Mouse (Mus musculus): ENCODE measurements at regions not wholly inside any gene's neighbourhood (a gene's known extent, or its start where the extent isn't known, plus 50 kb on each side); places are given as distances from the start of the nearest gene placed in this dataset.
A peak's percentile ranks its signal among the peaks of the same experiment; 100 is the strongest.

DNA sequence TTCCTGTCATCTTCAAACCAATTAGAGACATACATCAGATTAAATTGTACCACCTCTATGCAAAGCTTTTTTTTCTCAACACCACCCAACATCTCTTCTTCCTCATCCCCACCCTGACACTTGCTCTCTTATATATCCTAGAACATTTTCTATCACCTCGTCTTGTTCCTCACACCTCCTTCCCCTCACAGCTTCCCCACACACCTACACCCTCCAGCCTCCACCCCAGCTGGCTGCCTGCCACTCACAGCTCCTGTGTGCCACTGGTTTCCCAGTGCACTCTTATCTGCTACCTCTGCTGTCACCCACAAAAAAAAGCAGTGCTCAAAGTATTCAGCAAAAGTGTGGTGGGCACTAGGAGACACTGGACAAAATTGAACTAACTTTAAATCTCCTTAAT, 231.2 kb upstream of the Htr2a start:
- H3K36me3 ChIP-seq (ENCODE audit: control insufficient read depth, insufficient read depth, low read length), result no peaks in the 10 kb centered on the region
- ATAC-seq (replicated peaks; ENCODE audit: low FRiP score) (no peak), DNase-seq (ENCODE audit: low spot score) (no peak)
- H3K9ac ChIP-seq (ENCODE audit: low read length), result no peak overlapping the region
- H3K4me3 ChIP-seq (ENCODE audit: low read depth, low read length), result no peak overlapping the region
- no peaks in the 10 kb centered on the region for H3K9me3 ChIP-seq (ENCODE audit: control insufficient read depth, low read length)
- no peaks in the 10 kb centered on the region for H3K4me1 ChIP-seq (replicated peaks; ENCODE audit: control insufficient read depth, insufficient read depth, low read length)
- H3K27ac ChIP-seq (ENCODE audit: low read depth, low read length), result no peak overlapping the region
- H3K4me2 ChIP-seq (ENCODE audit: low read depth, low read length, severe bottlenecking), result no peak overlapping the region
- no peaks in the 10 kb centered on the region for H3K27me3 ChIP-seq (ENCODE audit: control insufficient read depth, insufficient read depth, low read length)
- WGBS, result 74% methylated on average over 1 of the region's 1 CpGs

DNA sequence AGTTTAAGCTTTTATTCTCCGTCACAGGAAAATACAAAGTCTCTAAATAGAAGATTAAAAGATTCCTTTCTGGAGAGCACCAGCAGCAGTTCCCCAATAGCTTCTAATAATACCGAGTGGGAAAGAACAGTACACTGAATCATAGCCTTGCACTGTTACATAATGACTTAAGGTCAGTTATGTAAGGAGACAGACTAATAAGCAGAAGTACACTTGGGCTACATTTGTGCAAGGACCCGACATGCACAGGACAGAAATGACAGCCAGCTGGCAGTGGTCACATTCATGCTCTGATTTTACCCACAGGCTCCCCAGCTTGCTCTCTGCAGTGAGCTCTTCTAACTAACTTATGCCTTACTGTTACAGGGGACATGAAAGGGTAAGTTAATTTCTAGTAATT, 212.4 kb upstream of the Htr2a start:
- H3K9ac ChIP-seq (ENCODE audit: low read length), result no peak overlapping the region
- H3K27ac ChIP-seq (ENCODE audit: low read depth, low read length), result no peak overlapping the region
- 70% methylated on average over 3 of the region's 3 CpGs for WGBS
- H3K4me3 ChIP-seq (ENCODE audit: low read depth, low read length), result no peak overlapping the region
- no peaks in the 10 kb centered on the region for H3K36me3 ChIP-seq (ENCODE audit: control insufficient read depth, insufficient read depth, low read length)
- H3K4me2 ChIP-seq (ENCODE audit: low read depth, low read length, severe bottlenecking), result no peak overlapping the region
- H3K27me3 ChIP-seq (ENCODE audit: control insufficient read depth, insufficient read depth, low read length), result no peaks in the 10 kb centered on the region
- no peak for DNase-seq (ENCODE audit: low spot score)
- no peaks in the 10 kb centered on the region for H3K4me1 ChIP-seq (replicated peaks; ENCODE audit: control insufficient read depth, insufficient read depth, low read length)
- no peaks in the 10 kb centered on the region for H3K9me3 ChIP-seq (ENCODE audit: control insufficient read depth, low read length)
- ATAC-seq (replicated peaks; ENCODE audit: low FRiP score), result no peak

DNA sequence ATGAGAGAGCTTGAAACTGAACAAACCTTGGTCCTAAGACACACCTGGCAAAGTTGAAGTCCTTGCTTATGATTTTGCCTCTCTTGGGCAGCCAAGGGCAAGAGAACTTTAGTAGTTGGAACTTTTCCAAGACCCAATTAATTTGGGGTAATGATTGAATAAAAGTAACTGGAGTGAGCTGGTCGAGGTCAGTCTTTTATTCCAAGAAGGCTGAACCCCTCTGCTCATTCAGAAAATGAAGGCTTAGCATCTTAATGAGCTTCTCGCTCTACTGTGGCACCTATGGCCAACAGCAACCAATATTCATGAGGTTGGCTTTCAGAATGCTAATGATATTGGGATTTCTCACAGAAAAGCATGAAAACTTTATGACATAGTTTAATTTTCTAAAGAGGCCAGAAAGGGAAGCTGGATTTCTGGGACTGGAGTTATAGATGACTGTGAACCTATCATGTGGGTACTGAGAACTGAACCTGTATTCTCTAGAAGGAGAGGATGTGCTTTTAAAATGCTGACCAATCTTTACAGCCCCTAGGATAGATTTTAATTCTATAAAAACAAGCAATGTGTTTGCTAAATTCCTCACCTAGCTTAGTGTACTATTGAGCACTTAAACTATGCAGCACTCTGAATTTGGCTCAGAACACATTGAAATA, 176.5 kb upstream of the Htr2a start:
- H3K4me1 ChIP-seq (replicated peaks; ENCODE audit: control insufficient read depth, insufficient read depth, low read length), result 0 out of 2 replicates have a peak, but pooled peaks cover 2% of the 10 kb centered on the region
- DNase-seq (ENCODE audit: low spot score) (no peak), ATAC-seq (replicated peaks; ENCODE audit: low FRiP score) (peak; percentile 89)
- no peak overlapping the region for H3K4me2 ChIP-seq (ENCODE audit: low read depth, low read length, severe bottlenecking)
- WGBS, result 26% methylated on average over 2 of the region's 2 CpGs
- H3K27me3 ChIP-seq (ENCODE audit: control insufficient read depth, insufficient read depth, low read length), result no peaks in the 10 kb centered on the region
- no peak overlapping the region for H3K4me3 ChIP-seq (ENCODE audit: low read depth, low read length)
- H3K27ac ChIP-seq (ENCODE audit: low read depth, low read length), result no peak overlapping the region
- no peaks in the 10 kb centered on the region for H3K9me3 ChIP-seq (ENCODE audit: control insufficient read depth, low read length)
- H3K36me3 ChIP-seq (ENCODE audit: control insufficient read depth, insufficient read depth, low read length), result no peaks in the 10 kb centered on the region
- no peak overlapping the region for H3K9ac ChIP-seq (ENCODE audit: low read length)

DNA sequence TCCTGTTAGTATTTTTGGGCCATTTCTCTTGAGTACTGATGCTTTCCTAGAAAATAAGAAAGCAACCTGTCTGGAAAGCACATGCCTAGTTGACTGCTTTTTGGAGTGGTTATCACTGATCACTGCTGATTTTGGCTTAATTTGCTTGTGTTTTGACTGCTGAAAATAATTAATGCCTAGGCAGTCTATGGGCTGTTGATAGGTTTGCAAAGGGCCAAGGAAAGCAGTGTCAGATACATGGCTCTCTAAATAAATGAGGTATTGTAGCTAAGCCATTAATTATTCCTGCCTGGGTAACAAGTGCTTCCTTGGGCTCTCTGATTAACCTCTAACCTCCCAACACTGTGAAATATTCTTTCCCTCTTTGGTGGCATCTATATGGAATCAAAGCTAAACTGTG, 145.1 kb upstream of the Htr2a start:
- no peaks in the 10 kb centered on the region for H3K4me1 ChIP-seq (replicated peaks; ENCODE audit: control insufficient read depth, insufficient read depth, low read length)
- no peak for DNase-seq (ENCODE audit: low spot score)
- no peak overlapping the region for H3K4me2 ChIP-seq (ENCODE audit: low read depth, low read length, severe bottlenecking)
- no peaks in the 10 kb centered on the region for H3K9me3 ChIP-seq (ENCODE audit: control insufficient read depth, low read length)
- no peak overlapping the region for H3K27ac ChIP-seq (ENCODE audit: low read depth, low read length)
- no peaks in the 10 kb centered on the region for H3K27me3 ChIP-seq (ENCODE audit: control insufficient read depth, insufficient read depth, low read length)
- peak; percentile 55; the same call in 1 of the 2 replicates for ATAC-seq (replicated peaks; ENCODE audit: low FRiP score)
- H3K36me3 ChIP-seq (ENCODE audit: control insufficient read depth, insufficient read depth, low read length), result no peaks in the 10 kb centered on the region
- H3K9ac ChIP-seq (ENCODE audit: low read length), result no peak overlapping the region
- no peak overlapping the region for H3K4me3 ChIP-seq (ENCODE audit: low read depth, low read length)

DNA sequence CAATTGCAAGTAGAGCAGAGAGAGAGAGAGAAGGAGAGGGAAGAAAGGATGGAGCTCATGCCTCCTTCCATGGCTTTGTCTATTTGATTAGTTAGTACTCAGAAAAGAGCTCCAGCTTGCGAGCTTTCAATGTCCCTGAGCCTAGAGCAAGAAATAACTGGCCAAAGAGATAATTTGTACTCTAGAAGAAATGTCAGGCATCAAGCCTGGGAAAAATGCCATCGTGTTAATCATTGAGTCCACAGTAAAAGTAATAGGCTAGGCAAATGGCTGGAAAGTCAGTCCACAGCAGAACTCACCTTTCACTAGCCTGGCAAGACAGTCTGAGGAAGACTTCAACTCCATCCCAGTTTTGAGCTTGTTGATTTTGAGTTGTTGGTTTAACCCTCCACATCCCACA, 129.1 kb upstream of the Htr2a start:
- H3K4me2 ChIP-seq (ENCODE audit: low read depth, low read length, severe bottlenecking), result no peak overlapping the region
- H3K9me3 ChIP-seq (ENCODE audit: control insufficient read depth, low read length), result no peaks in the 10 kb centered on the region

DNA sequence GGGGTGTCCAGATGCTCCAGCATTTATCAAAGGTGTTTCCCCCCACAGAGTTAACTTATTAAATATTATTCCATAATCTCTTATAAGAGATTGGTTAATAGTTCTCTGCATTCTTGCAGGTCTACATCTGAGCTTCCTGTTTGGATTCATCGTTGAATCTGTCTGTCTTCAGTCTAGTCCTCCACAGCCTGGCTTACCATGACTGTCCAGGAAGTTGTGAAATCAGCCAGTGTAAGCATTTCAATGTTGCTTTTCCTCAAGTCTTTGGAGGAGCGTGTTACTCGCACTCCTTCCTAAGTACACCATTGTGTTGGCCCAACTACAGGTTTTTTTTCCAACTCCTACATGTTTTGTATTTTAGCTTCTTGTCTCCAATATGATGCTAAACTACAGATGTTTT, 124.2 kb upstream of the Htr2a start:
- Histone ChIP-seq H3K4me2 (ENCODE audit: low read depth, low read length, severe bottlenecking) (no peak overlapping the region), H3K36me3 (ENCODE audit: control insufficient read depth, insufficient read depth, low read length) (no peaks in the 10 kb centered on the region), H3K4me3 (ENCODE audit: low read depth, low read length) (no peak overlapping the region), H3K27me3 (ENCODE audit: control insufficient read depth, insufficient read depth, low read length) (no peaks in the 10 kb centered on the region), H3K4me1 (replicated peaks; ENCODE audit: control insufficient read depth, insufficient read depth, low read length) (no peaks in the 10 kb centered on the region), H3K9me3 (ENCODE audit: control insufficient read depth, low read length) (no peaks in the 10 kb centered on the region), H3K9ac (ENCODE audit: low read length) (no peak overlapping the region), H3K27ac (ENCODE audit: low read depth, low read length) (no peak overlapping the region)
- DNase-seq (ENCODE audit: low spot score) (no peak), ATAC-seq (replicated peaks; ENCODE audit: low FRiP score) (no peak)
- 86% methylated on average over 3 of the region's 3 CpGs for WGBS

More for the DNA sequence above, 129.1 kb upstream of the Htr2a start:
- H3K4me1 ChIP-seq (replicated peaks; ENCODE audit: control insufficient read depth, insufficient read depth, low read length), result no peaks in the 10 kb centered on the region
- H3K27ac ChIP-seq (ENCODE audit: low read depth, low read length), result no peak overlapping the region
- DNase-seq (ENCODE audit: low spot score) (no peak), ATAC-seq (replicated peaks; ENCODE audit: low FRiP score) (no peak)
- no peaks in the 10 kb centered on the region for H3K36me3 ChIP-seq (ENCODE audit: control insufficient read depth, insufficient read depth, low read length)
- no peak overlapping the region for H3K4me3 ChIP-seq (ENCODE audit: low read depth, low read length)
- H3K27me3 ChIP-seq (ENCODE audit: control insufficient read depth, insufficient read depth, low read length), result no peaks in the 10 kb centered on the region
- H3K9ac ChIP-seq (ENCODE audit: low read length), result no peak overlapping the region
- 75% methylated on average over 2 of the region's 2 CpGs for WGBS

DNA sequence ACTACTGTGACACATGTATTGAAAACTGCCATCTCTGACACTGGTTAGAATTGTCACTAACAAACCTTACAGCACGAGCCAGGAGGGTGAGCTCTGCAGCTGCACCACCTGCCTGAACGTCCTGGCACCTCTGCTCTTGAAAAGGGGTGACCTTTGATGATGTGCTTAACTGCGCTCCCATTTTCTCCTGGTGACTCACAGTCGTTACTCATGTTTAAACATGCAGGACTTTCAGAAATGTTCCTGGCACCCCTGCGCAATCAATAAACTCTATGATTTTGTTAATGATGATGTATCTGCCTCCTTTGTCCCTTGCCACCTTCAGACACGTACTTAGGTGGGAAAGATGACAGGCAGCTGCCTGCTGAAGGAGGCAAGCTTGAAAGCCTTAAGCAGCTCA, 121.1 kb upstream of the Htr2a start:
- no peak overlapping the region for H3K4me2 ChIP-seq (ENCODE audit: low read depth, low read length, severe bottlenecking)
- 74% methylated on average over 6 of the region's 6 CpGs for WGBS
- no peaks in the 10 kb centered on the region for H3K27me3 ChIP-seq (ENCODE audit: control insufficient read depth, insufficient read depth, low read length)
- H3K4me3 ChIP-seq (ENCODE audit: low read depth, low read length), result no peak overlapping the region
- no peaks in the 10 kb centered on the region for H3K4me1 ChIP-seq (replicated peaks; ENCODE audit: control insufficient read depth, insufficient read depth, low read length)
- no peaks in the 10 kb centered on the region for H3K9me3 ChIP-seq (ENCODE audit: control insufficient read depth, low read length)
- DNase-seq (ENCODE audit: low spot score), result no peak
- H3K36me3 ChIP-seq (ENCODE audit: control insufficient read depth, insufficient read depth, low read length), result no peaks in the 10 kb centered on the region
- H3K27ac ChIP-seq (ENCODE audit: low read depth, low read length), result no peak overlapping the region
- no peak overlapping the region for H3K9ac ChIP-seq (ENCODE audit: low read length)
- ATAC-seq (replicated peaks; ENCODE audit: low FRiP score), result no peak

DNA sequence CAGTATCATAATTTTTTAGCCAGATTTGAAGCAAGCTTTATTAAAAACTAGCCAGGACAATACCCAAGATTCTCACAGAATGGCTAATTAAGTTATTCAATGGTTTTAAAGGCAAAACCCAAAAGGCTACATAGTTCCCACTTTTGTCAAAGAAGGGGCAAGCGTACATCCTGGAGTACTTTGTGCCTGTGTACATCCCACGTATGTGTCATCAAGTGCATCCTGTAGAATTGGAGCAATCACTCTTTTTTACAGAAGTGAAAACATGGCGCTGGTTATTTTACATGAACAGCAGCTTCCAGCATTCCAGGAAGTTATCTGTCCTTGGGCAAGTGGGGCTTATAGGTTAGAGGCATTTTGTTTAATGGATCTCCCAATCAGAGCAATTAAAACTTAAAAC, 119.0 kb upstream of the Htr2a start:
- Histone ChIP-seq H3K9ac (ENCODE audit: low read length) (no peak overlapping the region), H3K9me3 (ENCODE audit: control insufficient read depth, low read length) (no peaks in the 10 kb centered on the region), H3K27me3 (ENCODE audit: control insufficient read depth, insufficient read depth, low read length) (no peaks in the 10 kb centered on the region), H3K4me1 (replicated peaks; ENCODE audit: control insufficient read depth, insufficient read depth, low read length) (no peaks in the 10 kb centered on the region), H3K27ac (ENCODE audit: low read depth, low read length) (no peak overlapping the region), H3K4me2 (ENCODE audit: low read depth, low read length, severe bottlenecking) (no peak overlapping the region), H3K36me3 (ENCODE audit: control insufficient read depth, insufficient read depth, low read length) (no peaks in the 10 kb centered on the region), H3K4me3 (ENCODE audit: low read depth, low read length) (no peak overlapping the region)
- WGBS, result 89% methylated on average over 3 of the region's 3 CpGs
- DNase-seq (ENCODE audit: low spot score) (no peak), ATAC-seq (replicated peaks; ENCODE audit: low FRiP score) (no peak)

DNA sequence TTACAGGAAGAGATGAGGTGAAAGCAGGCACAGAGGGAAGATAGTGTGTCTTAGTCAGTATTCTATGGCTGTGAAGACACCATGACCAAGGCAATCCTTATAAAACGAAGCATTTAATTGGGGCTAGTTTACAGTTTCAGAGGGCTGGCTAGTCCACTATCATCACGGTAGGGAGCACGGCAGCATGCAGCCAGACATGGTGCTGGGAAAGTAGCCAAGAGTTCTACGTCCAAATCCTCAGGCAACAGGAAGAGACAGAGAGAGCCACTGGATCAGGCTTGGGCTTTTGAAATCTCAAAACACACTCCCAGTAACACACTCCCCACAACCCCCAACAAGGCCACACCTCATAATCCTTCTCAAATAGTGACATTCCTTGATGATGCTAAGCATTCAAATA, 113.4 kb upstream of the Htr2a start:
- H3K27ac ChIP-seq (ENCODE audit: low read depth, low read length), result no peak overlapping the region
- H3K27me3 ChIP-seq (ENCODE audit: control insufficient read depth, insufficient read depth, low read length), result no peaks in the 10 kb centered on the region
- no peak overlapping the region for H3K4me2 ChIP-seq (ENCODE audit: low read depth, low read length, severe bottlenecking)
- no peaks in the 10 kb centered on the region for H3K9me3 ChIP-seq (ENCODE audit: control insufficient read depth, low read length)
- H3K4me3 ChIP-seq (ENCODE audit: low read depth, low read length), result no peak overlapping the region
- H3K4me1 ChIP-seq (replicated peaks; ENCODE audit: control insufficient read depth, insufficient read depth, low read length), result no peaks in the 10 kb centered on the region
- 78% methylated on average over 4 of the region's 4 CpGs for WGBS
- H3K36me3 ChIP-seq (ENCODE audit: control insufficient read depth, insufficient read depth, low read length), result no peaks in the 10 kb centered on the region
- H3K9ac ChIP-seq (ENCODE audit: low read length), result no peak overlapping the region
- DNase-seq (ENCODE audit: low spot score), result no peak
- no peak for ATAC-seq (replicated peaks; ENCODE audit: low FRiP score)
